Mouse (Mus musculus) ES-Bruce4 (cell line): ENCODE data around the gene Rpl7a. TPM values are rescaled to one million over a fixed set of nuclear protein-coding genes. Genes with fewer than 3 reads are reported as not detected.

Experiments
- H3K27ac ChIP-seq: 2 replicates; pipeline ENCODE4 v1.5.1; 2012; ENCODE audit warnings: low read length, inconsistent platforms; ENCODE audit not compliant: insufficient read depth
- H3K27me3 ChIP-seq: 2 replicates; pipeline ENCODE4 v1.6.1; 2012; ENCODE audit warnings: mild to moderate bottlenecking, low read length, inconsistent platforms; ENCODE audit not compliant: control insufficient read depth, poor library complexity, insufficient read depth, severe bottlenecking
- H3K36me3 ChIP-seq: 2 replicates; pipeline ENCODE4 v1.6.1; 2012; ENCODE audit warnings: inconsistent platforms, mild to moderate bottlenecking, low read length, moderate library complexity; ENCODE audit not compliant: control insufficient read depth, poor library complexity, insufficient read depth, severe bottlenecking
- H3K4me1 ChIP-seq: one replicate; pipeline ENCODE4 v1.8.1; 2011; ENCODE audit warnings: low read length; ENCODE audit not compliant: control insufficient read depth, insufficient read depth
- H3K4me3 ChIP-seq: 2 replicates; pipeline ENCODE4 v1.5.1; 2011; ENCODE audit warnings: low read depth, mild to moderate bottlenecking, low read length
- H3K9ac ChIP-seq: 2 replicates; pipeline ENCODE4 v1.6.1; 2012; ENCODE audit warnings: low read depth, mild to moderate bottlenecking, inconsistent platforms; ENCODE audit not compliant: poor library complexity, severe bottlenecking
- H3K9me3 ChIP-seq: replicated peaks from 2 replicates; pipeline ENCODE4 v1.6.1; 2012; ENCODE audit warnings: mild to moderate bottlenecking, low read length, inconsistent platforms; ENCODE audit not compliant: control insufficient read depth, poor library complexity, insufficient read depth, severe bottlenecking
- CTCF ChIP-seq: IDR thresholded peaks from one replicate; pipeline ENCODE4 v1.8.1; 2011; ENCODE audit warnings: low read depth, low read length
- EP300 ChIP-seq: IDR thresholded peaks from 2 replicates; pipeline ENCODE4 v1.6.1; 2011; ENCODE audit warnings: low read depth, low read length; ENCODE audit not compliant: insufficient read depth
- polyA plus RNA-seq: library from polyadenylated mRNA; stranded (reverse); fragments of >200 nt; gene quantifications from 2 replicates; pipeline ENCODE4 v1.2.4, GENCODE M21; 2011; ENCODE audit warnings: low read depth; ENCODE audit not compliant: missing spikeins, insufficient read depth, insufficient read length

Rpl7a gene
- polyA plus RNA-seq, 1 experiment = 722 TPM

GRCm38 (mm10) chr2:26960756-26961155, 50.2 kb downstream of the Rpl7a start:
- Histone ChIP-seq H3K9ac (no peak overlapping the region), H3K36me3 (peaks cover 45% of the 10 kb centered on the region), H3K27me3 (no peaks in the 10 kb centered on the region), H3K4me1 (no peaks in the 10 kb centered on the region), H3K9me3 (no peaks in the 10 kb centered on the region), H3K4me3 (no peak overlapping the region), H3K27ac (no peak overlapping the region)
- TF ChIP-seq EP300 = no peak
- TF ChIP-seq CTCF = peak; percentile 32

Other genes with a start within 250 kb of the Rpl7a start
- gene Lcn4, start 239.5 kb upstream of the Rpl7a start, polyA plus RNA-seq = not detected in 2 replicates
- not detected in 2 replicates for gene Abo, start 45.8 kb upstream of the Rpl7a start, polyA plus RNA-seq
- gene Surf6, start 7.9 kb upstream of the Rpl7a start, polyA plus RNA-seq = 48.3 and 48.5 TPM in 2 replicates
- gene Med22, start 87 bp upstream of the Rpl7a start, polyA plus RNA-seq = 11.1 and 12.6 TPM in 2 replicates
- 47.7 and 62.5 TPM in 2 replicates for gene Surf2, start 5.6 kb downstream of the Rpl7a start, polyA plus RNA-seq
- gene Surf1, start 5.8 kb downstream of the Rpl7a start, polyA plus RNA-seq = 40.6 and 41.1 TPM in 2 replicates
- 109 and 122 TPM in 2 replicates for gene Surf4, start 23.2 kb downstream of the Rpl7a start, polyA plus RNA-seq
- gene Stkld1, start 23.3 kb downstream of the Rpl7a start, polyA plus RNA-seq = not detected in 2 replicates
- gene Rexo4, start 53.6 kb downstream of the Rpl7a start, polyA plus RNA-seq = 58.6 and 62.4 TPM in 2 replicates
- not detected in 2 replicates for gene Adamts13, start 62.7 kb downstream of the Rpl7a start, polyA plus RNA-seq
- 17.5 and 17.8 TPM in 2 replicates for gene Cacfd1, start 99.2 kb downstream of the Rpl7a start, polyA plus RNA-seq
- gene Slc2a6, start 117.2 kb downstream of the Rpl7a start, polyA plus RNA-seq = 1.5 and 3.9 TPM in 2 replicates
- not detected in 2 replicates for gene Mymk, start 161.4 kb downstream of the Rpl7a start, polyA plus RNA-seq
- gene Adamtsl2, start 168.6 kb downstream of the Rpl7a start, polyA plus RNA-seq = not detected in 2 replicates
- gene Fam163b, start 231.7 kb downstream of the Rpl7a start, polyA plus RNA-seq = 0.52 and 0.67 TPM in 2 replicates